Mouse (Mus musculus) urinary bladder, postnatal 14 days (tissue): ENCODE results near the gene Rhox2c.
"Not testable (repeated sequence)": the region's sequence is repeated elsewhere in the genome, so short reads cannot be mapped to it uniquely, and the experiment has no call there.

ENCODE experiments used
- DNase-seq: peaks from one replicate; pipeline ENCODE4 v3.0.0; 2021; ENCODE audit warnings: low spot score

Gene Rhox2c

GRCm38 (mm10) chrX:37453380-37453779 is at the start of gene Rhox2c:
Gene Rhox2c, plus strand, starts transcription at chrX:37453680.
- not testable (repeated sequence) for DNase-seq

GRCm38 (mm10) chrX:37411767-37412166 is 41.7 kb upstream of the Rhox2c start, which contains the start of gene Rhox2b:
Gene Rhox2b, plus strand, starts transcription at chrX:37412067.
- not testable (repeated sequence) for DNase-seq

DNA sequence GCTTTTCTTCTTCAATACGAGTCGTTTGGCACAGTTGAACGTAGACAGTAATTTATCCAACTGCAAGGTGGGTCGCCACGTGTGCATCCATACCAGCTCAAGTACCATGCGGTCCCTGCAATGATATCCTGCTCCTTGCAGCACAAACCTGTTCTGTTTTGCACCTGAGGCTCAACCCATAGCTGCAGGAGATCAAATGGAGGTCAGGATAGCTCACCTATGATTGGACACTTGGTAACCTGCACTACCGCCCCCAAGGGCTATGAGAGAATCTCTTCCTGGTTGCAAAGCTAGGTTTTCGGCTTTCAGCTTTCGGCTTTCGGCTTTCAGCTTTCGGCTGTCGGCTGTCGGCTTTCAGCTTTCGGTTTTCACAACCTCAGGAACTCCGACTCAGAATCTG is 21.3 kb upstream of the Rhox2c start, which contains the start of gene Rhox4b:
TSS of gene Rhox4b (plus strand) at position 301 of the 400 bp plus-strand sequence.
- not testable (repeated sequence) for DNase-seq

- not testable (repeated sequence) for DNase-seq
These were observed 4.8 kb downstream of the Rhox2c start, which contains the start of gene Rhox3c for GRCm38 (mm10) chrX:37458285-37458684. Gene Rhox3c, plus strand, starts transcription at chrX:37458585.

GRCm38 (mm10) chrX:37480037-37480436 is 26.6 kb downstream of the Rhox2c start, which contains the start of gene Rhox4c:
Gene Rhox4c, plus strand, starts transcription at chrX:37480337.
- DNase-seq = not testable (repeated sequence)

DNA sequence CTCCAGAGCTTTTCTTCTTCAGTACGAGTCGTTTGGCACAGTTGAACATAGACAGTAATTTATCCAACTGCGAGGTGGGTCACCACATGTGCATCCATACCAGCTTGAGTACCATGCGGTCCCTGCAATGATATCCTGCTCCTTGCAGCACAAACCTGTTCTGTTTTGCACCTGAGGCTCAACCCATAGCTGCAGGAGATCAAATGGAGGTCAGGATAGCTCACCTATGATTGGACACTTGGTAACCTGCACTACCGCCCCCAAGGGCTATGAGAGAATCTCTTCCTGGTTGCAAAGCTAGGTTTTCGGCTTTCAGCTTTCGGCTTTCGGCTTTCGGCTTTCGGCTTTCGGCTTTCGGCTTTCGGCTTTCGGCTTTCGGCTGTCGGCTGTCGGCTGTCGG is 60.6 kb downstream of the Rhox2c start, which contains the start of gene Rhox4d:
TSS of gene Rhox4d (plus strand) at position 301 of the 400 bp plus-strand sequence.
- DNase-seq = not testable (repeated sequence)
